Mouse (Mus musculus) layer of hippocampus, postnatal 14 days (tissue): Measurements from ENCODE around the gene Agtrap. TPM values are rescaled to one million over a fixed set of nuclear protein-coding genes. Genes with fewer than 3 reads are reported as not detected.

Experiments used
- DNase-seq, 2 experiments: peaks; one replicate each; pipeline ENCODE4 v3.0.0; 2021 to 2022; ENCODE audit warnings: low spot score in 2 of 2, mixed read lengths in 1 of 2
- total RNA-seq, 2 experiments: library from RNA; stranded (reverse); gene quantifications; 2 replicates each; pipeline ENCODE4 v1.2.3; 2021

Agtrap gene
- total RNA-seq, 2 experiments from 2014 or later, result 8.9 to 9.0 TPM

DNA sequence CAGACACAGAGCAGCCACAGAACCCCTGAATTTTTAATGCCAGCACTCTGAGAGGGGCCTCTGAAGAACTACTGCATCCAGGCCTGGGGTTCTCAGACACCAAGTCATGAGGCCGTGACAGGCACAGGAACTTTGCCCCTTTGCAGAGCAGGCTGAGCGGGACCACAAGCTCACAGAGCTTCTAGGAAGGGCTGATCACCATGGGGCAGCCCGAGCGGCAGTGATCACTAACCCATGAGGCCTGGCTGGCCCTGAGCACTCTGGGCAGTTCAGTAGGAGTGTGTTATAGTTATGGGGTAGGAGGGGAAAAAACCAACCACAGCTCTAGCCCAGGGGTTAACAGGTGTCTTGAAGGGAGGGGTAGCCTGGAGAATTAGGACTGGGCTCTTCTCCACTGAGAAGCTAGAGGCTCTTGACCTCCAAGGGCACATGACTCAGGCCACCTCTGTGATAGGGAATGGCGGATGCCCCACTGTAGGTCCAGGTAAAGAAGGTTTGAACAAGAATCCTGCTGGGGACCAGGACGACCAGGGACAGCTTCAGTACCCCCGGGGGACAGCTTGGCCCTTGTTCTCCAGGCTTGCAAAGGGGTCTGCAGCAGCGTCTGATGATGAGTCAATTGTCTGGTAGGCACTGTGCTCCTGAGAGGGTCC, 7.8 kb downstream of the Agtrap start:
- DNase-seq, result no peak

DNA sequence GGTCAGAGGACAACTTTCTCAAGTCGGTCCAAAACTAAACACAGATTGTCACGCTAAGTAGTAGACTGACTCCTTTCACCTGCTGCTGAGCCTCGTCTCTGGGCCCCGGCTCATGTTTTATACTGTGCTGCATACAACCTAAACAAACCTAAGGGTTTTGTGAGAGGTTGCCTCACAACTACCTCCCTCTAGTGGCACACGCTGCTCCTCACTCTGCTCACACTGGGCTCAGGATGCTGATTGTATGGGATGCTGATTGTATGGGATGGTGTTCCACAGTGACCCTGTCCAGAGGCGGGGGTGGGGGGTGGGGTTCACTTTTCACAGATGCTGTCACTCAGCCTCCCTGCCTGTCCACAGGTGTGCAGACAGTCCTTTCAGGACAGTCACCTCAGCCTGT, 8.6 kb downstream of the Agtrap start:
- DNase-seq, result no peak

DNA sequence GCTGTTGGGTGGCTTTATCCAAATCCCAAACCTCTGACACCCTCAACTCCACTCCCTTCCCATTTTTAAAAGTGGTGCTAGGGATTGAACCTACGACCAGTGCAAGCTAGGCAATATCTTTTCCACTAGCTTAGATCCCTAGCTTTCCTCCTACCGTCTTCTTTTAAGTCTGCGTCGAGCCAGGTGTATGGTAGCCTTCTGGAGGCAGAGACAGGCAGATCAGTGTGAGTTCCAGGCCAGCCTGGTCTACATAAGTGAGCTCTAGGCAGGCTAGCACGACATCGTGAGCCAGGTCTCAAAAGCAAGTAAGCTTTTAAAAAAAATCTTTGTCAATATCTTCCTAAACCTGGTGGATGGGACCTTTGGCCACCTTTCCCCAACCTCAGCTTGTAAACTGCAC, 11.9 kb downstream of the Agtrap start:
- DNase-seq, result no peak

DNA sequence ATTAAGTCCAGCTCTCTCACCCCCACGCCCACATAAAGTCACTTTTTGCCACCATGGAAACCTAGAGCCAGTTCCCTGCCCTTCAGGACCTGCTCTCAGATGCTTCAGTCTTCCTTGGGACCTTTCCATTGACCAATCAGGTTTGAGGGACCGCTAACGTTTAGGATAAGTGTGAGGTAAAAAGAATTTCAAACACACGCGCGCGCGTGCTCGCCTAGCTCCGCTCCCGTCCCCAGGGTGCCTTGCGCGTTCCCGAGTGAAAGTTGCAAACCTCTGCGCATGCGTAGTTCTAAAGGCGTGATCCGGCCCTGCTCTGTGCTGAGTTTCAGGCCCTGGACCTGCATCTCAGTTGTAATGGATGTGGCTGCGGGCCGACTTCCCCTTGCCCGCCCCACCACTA, 12.6 kb downstream of the Agtrap start:
- peak; percentile 56 to 68 for DNase-seq

DNA sequence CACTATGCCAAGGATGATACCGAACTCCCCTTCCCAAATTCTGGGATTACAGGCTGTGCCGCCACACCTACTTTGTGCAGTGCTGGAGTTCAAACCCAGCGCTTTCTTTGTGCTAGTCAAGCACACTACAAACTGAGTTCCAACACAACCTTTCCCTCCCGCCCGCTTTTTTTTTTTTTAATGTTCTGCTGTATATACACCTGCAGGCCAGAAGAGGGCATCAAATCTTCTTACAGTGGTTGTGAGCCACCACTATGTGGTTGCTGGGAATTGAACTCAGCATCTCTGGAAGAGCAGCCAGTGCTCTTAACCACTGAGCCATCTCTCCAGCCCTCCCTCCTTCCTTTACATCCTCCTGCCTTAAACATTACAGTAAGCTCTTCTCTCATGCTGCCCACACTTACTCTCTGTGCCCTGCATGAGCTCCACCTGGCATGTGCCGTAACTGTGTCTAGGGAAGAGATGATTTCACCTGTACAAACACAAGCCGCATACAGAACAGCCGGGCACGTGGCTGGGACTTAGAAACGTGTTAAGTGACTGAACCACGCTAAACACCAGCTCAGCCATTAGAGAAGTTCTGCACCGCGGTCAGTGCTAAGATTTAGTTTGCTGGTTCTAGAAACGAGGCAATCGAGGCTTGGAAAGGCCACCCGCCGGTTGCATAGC, 13.2 kb downstream of the Agtrap start:
- DNase-seq, result no peak

DNA sequence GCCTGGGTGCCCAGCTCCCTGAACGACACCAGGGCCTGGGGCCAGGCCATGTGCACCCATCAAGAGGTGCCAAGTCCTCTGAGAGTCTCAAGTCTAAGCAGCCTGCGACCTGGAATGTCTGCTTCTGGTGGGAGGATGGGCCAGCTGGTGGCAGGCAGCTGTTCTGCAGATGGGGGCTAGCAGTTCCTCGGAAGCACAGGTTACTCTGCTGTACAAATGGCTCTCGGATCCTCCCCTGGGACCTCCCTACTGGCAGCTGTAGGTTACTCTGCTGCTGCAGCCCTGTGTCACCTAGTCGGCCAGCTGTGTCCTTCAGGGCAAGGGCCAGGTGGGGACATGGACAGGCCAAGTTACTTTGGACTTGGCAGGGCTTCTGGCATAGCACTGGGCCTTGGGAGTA, 16.3 kb downstream of the Agtrap start:
- no peak for DNase-seq

DNA sequence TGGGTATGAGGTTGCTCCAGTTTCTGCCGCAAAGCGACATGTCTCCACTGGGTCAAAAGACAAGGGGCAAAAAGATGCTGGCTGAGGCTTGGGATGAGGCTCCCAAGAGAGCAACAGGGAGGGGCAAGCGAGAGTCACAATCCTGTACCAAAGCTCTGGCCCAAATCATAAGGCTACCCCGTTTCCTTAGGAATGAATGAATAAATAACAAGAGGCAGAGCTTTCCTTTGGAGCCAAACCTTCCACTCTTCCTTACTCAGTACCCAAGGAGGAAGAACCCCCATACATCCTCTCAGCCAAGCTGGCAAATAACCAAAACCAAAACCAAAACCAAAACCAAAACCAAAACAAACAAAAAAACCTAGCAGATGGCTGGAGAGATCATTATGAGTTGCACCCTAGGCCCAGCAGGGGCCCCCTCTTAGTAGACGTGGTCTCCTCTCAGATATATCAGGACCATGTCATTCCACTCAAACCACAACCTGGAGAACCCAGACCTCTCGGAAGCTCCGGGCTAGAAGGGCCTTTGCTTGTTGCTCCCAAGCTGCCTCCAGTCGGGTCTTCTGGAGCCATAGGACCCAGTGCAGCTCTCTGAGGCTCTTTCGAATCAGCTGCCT, 18.1 kb downstream of the Agtrap start:
- no peak for DNase-seq

DNA sequence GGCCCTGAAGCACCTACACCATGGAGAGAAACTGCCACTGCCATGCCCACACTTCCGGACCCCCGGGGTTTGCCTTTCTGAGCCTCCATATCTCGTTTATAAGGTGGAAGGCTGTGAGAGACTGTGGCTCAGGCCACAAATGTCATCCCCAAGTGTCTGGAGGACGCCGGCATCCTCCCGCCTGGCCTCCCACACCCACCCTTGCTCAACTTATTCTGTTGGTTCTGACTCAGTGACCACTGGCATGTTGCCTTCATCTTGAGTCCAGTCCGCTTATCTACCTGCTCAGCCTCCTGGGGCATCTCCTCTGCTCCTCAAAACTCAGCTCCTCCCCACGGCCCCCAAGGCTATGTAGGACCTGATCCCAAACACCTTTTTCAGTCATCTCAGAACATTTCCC, 20.5 kb downstream of the Agtrap start:
- DNase-seq, result no peak

DNA sequence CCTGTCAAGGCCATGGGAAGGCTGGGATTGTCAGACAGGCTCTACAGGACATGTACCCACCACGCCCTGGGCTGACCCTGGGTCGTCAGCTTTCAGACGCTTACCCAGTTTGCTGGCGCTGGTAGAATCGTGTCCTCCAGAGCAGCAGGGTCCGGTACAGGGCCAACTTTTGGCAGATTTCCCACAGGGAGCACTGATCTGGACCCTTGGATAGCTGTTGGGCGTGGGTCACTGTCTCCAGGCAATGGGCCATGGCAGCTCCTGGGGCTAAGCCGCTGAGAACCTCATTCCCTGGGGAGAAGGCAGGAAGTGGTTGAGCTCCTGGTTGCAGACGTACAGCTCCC, 21.5 kb downstream of the Agtrap start:
- DNase-seq, result no peak

DNA sequence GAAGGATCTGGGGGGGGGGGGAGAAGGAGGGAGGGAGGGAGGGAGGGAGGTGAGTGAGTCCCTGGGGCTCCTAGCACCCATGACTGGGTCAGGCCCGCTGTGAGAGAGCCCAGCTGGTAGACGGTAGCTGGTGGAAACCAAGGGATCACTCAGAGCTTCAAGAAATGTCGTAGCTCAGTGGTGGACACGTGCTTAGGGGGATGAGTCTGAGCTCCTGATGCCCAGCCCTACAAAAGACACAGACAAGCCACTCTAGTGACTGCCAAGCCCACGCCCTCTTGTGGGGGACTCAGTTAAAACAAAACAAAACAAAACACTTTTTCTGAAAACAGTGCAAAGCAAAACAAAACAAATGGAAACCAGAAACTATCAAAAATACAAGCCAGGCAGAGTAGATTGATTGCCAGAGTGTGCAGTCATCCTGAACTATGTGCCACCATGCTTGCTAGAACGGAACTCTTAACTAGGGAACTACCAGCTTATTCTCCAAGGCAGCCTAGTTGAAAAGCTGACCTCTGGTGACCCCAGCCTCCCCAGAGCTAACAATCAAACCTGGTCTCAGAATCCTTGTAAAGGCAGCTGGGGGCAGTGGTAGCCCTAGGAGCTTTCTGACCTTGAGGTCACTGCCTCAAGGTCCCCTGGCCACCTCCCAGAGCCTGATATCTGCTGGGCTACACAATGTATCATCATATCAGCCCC, 22.0 kb downstream of the Agtrap start:
- DNase-seq, result no peak

DNA sequence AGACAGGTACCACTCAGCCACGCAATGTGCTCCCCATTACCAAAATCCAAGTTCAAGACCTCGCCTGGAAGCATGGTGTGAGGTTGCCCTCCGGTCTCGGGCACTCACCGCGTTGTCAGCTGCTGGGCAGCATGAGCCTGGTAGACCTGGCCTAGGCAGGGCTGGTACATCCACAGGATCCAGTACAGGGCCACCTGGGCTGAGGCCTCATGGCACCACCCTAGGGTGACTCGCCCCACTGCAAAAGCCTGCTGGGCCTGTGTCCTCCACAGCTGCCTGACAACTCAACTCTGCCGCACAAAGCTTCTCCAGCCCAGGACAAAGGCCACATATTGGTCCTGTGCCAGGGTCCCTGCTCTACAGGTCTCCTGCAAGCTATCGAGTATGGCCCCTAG, 26.7 kb downstream of the Agtrap start:
- DNase-seq, result no peak

DNA sequence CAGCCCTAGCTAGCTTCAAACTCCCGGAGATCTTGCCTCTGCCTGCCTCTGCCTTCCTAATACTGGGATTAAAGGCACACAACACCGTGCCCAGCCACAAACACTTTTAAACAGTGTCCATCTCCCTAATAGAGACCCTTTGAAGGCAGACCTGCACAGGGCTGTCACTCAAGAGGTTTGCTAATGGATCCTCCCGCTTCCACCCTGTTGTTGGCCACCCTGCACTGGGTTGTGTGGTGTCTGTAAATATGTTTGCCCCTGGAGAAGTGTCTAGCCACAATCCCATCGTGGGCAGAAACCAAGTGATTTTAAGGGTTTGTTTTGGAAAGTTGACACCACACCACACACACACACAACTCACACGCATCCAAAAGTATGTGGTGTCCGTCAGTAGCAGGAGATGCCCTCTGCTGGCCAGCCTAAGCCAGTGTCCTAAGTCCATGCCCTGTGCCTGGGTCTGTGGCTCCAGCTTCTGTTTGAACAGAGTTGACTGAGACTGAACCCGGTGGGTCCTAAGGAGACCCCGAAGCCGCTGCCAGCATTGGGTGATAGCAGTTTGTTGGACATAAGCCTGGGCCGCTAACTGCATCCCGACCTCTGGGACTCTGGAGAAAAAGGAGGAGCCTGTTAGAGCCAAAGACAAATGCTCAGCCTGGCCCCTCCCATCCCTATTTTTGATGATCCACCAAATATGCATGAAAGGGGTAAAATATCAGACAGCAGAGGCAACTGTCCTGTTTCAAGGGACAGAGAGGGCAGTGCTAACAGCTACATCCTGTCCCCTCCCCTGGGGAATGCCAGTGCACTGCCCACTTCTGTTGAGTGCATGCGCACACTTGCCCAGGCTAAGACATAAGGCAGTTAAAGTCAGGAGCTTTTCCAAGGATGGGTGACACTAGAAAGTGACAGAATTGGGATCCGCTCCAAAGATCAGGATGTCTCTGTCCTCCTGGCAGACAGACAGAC, 27.4 kb downstream of the Agtrap start:
- DNase-seq, result no peak

DNA sequence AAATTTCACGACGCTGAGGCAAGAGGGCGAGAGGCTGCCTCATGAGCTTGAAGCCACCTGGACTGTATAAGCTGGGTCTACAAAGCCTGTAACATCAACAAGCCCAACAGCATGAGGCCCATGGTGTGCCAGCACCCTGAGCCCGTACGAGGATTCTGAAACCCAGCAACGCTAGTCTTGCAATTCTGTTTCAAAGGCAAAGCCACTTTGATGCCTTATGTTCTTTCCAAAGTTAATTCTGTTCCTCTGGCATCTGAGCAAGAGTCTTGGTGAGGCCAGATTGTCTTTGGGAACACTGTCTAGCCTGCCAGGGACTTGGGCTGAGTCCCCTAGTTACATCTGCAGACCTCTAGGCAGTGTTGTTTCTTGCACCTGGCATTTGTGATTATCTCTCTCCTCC, 28.8 kb downstream of the Agtrap start:
- peak; percentile 55 to 71 for DNase-seq

DNA sequence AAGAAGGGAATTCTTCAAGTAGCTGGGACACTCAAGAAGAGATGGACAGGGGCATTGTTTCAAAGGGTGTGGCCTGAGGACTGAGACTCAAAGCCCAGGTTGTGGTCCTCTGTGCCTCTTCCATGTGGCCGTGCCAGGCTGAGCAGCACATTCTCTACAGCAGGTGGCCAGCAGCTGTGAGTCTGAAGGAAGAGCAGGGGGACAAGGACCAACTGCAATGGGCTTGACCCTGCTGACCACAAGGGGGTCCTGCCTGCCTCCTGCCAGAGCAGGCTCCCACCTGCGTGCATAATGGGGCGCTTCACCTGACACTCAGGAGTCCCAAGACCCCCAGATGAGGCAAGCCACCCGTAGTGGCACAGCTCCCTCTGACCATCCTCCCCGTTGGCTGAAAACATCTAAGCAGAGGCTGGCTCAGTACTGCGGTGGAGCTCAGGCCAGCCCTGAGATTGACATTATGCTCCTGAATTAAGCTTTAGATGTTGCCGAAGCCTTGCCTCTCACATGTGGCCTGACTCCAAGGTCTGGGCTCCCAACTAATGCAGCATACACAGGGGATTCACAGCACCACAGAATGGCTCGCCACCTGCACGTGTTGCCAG, 29.5 kb downstream of the Agtrap start:
- no peak for DNase-seq

DNA sequence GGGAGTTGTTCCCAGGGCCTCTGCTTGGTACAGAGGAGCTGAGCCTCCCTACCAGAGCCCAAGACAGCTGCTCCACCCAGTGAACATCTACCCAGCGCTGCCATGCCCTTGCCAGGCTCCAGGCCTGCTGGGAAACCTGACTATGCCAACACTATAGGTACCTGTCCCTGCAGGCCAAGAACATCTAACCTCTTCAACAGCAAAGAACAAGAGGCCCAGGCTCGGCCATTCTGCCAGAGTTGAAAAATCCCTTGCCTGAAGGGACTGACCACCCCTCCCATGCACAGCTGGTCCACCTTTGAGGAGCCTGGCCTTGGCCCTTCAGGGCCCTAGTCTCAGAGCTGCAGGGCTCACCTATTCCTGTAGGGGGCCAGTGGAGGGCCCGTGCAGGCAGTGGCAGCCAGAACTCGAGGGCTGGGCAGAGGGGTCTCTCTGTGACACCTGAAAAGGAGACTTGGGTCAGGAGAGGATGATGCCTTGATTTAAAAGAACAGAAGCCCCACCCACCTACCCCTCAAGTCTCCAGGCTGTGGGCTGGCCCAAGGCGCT, 30.1 kb downstream of the Agtrap start:
- no peak for DNase-seq

DNA sequence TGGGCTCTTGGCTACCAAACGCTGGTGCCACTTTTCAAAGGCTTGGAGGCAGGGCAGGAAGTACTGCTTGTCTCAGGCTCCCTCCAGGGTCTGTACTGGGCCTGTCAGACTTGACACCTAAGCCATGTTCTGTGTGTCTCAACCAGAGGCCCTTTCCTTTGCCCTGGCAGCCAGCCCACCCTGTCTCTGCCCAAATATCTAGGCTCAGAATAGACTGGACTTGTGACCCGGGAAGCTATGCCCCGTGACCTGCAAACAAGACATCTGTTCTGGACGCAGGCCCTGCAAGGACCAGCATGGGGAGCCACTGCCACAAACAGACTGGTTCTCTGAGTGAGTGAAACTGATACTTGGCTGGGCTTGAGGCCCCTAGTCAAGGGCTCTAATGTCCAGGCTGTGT, 31.0 kb downstream of the Agtrap start:
- DNase-seq, result no peak

DNA sequence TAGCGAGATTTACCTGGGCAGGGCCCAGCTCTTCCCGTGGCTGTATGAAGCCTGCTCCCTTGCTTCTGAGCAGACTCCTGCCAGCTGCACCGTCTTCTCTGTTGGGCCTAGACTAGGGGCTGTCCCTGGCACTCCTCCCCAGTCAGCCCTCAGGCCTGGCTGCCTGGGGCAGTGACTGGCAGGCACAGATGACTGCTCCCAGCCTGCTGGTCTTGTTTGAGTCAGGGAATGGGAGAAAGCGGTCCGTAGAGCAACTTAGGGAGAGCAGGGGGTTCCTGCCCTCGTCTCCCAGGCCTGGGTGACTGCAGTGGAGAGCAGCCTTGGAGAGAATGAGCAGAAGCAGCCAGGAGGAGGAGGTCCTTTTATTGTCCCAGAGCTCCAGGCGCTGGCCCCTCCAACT, 31.6 kb downstream of the Agtrap start:
- no peak for DNase-seq

DNA sequence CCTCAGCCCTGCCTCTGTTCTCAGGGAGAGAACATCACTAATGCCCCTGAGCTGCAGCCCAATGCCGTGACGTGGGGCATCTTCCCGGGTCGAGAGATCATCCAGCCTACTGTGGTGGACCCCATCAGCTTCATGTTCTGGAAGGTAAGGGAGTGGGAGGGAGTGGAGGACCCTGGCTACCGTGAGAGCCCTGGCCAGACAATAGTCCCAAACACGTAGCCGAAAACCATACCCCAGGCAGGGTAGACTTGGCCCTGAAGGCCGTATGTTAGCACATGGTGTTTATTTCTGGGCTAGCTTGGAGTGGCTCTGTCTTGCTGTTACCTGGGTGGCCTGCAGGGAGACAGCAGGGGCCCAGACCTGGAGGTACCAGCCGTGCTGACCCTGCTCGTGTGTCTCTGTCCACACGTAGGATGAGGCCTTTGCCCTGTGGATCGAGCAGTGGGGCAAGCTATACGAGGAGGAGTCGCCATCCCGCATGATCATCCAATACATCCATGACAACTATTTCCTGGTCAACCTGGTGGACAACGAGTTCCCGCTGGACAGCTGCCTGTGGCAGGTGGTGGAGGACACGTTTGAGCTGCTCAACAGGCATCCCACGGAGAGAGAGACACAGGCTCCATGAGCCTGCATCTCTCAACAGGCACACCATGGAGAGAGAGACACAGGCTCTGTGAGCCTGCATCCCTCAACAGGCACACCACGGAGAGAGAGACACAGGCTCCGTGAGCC, 32.7 kb downstream of the Agtrap start:
- no peak for DNase-seq

DNA sequence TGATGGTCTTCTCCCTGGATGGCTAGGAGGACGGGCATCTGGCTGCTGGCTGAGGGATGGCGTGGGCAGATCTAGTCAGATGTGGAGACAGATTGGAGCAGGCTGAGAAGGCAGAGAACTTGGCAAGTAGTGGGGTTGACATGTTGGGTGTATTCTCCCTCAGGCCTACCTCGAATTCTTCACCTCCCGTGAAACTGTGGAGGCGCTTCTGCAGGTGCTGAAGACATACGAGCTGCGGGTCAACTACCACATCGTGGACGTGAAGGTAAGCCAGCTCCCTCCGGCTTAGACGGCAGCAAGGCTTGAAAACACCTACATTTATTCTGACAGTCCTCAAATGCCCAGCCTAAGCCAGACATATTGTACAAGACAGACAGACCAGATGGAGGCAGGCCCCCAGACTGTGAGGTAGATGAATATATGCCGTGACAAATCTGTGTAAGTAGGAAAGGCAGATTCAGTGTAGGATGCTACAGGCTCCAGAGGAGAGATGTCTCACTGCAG, 34.4 kb downstream of the Agtrap start:
- DNase-seq, result peak; percentile 73 to 79

DNA sequence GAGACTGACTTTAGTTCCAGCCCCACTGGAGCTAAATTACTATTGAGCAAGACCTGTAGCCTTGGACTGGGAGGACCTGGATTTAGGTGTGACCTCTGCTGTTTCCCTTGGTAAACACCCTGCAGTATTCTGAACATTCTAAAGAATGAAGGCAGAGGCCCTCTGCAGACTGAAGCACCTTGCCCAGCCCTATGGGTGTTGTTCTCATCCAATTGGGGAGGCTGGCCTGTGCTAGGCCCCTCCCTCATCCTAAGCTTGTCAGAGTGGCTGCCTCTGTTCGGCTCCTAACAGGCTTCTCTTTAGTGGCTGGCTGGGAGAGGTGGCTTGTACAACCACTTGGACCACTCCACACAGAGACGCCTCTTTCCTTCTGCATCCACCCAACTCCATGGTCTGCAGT, 34.9 kb downstream of the Agtrap start:
- no peak for DNase-seq
